21 mouse cellular contexts compared by ENCODE assay signal in the genomic region with DNA sequence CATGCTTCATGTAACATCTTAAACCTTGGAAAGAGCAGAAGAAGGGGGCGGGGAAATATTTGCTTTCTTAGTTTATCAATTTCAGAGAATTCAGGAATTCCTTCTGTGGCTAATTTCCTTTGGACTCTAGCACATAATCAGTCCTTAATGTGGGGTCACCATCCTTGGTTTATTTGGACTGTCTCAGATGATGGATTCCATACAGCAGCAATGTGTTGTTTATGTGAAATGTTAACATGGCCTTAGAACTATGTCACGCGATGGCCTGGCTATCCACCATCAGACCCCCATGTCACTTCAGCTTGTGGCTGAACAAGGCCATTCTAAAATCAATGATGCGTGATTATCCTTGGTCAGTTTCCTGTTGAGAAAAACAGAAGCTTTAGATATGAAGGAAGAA. TPM values are rescaled to one million over a fixed set of nuclear protein-coding genes. Genes with fewer than 3 reads are reported as not detected.
DNase-seq lines count a peak whose midpoint lies in the region; ATAC-seq and TF ChIP-seq lines count a peak whose summit lies in the region.
"Had no signal": no experiment of that assay in that cellular context is flagged by ENCODE, and none has a peak within 500 bp of the region (broad histone marks: within the 10 kb centered on the region; RNA-seq: fewer than 3 reads in every experiment).

No protein-coding gene starts in this region.

- no peak overlapping the region for H3K4me2 ChIP-seq in kidney, postnatal 0 days (ENCODE audit: low read length)
- H3K4me2 ChIP-seq in lung, embryonic 14.5 days, result no peak overlapping the region
- H3K4me2 ChIP-seq in lung, embryonic 16.5 days (ENCODE audit: low read depth, low read length), result no peak overlapping the region
- H3K4me2 ChIP-seq: embryonic facial prominence, embryonic 13.5 days; embryonic facial prominence, embryonic 15.5 days; forebrain, embryonic 12.5 days had no signal

- H3K9me3 ChIP-seq in kidney, postnatal 0 days (replicated peaks; ENCODE audit: low read length), result no peaks in the 10 kb centered on the region
- no peaks in the 10 kb centered on the region for H3K9me3 ChIP-seq in lung, embryonic 14.5 days (ENCODE audit: low read depth, low read length)
- H3K9me3 ChIP-seq in lung, embryonic 16.5 days (ENCODE audit: control insufficient read depth, low read length), result no peaks in the 10 kb centered on the region
- H3K9me3 ChIP-seq: embryonic facial prominence, embryonic 13.5 days; embryonic facial prominence, embryonic 15.5 days; forebrain, embryonic 10.5 days; forebrain, embryonic 12.5 days had no signal

- H3K9ac ChIP-seq in kidney, postnatal 0 days (ENCODE audit: low read depth, low read length), result no peak overlapping the region
- no peak overlapping the region for H3K9ac ChIP-seq in lung, embryonic 14.5 days
- H3K9ac ChIP-seq in lung, embryonic 16.5 days (ENCODE audit: low read length), result no peak overlapping the region
- H3K9ac ChIP-seq: embryonic facial prominence, embryonic 13.5 days; embryonic facial prominence, embryonic 15.5 days; forebrain, embryonic 12.5 days had no signal

- no peak overlapping the region for H3K27ac ChIP-seq in kidney, postnatal 0 days
- no peak overlapping the region for H3K27ac ChIP-seq in lung, embryonic 14.5 days (ENCODE audit: low read depth)
- H3K27ac ChIP-seq in lung, embryonic 16.5 days (ENCODE audit: low read length), result no peak overlapping the region
- H3K27ac ChIP-seq: embryonic facial prominence, embryonic 13.5 days; embryonic facial prominence, embryonic 15.5 days; forebrain, embryonic 10.5 days; forebrain, embryonic 12.5 days had no signal

- H3K27me3 ChIP-seq in kidney, postnatal 0 days (ENCODE audit: insufficient read depth, low read length), result no peaks in the 10 kb centered on the region
- no peaks in the 10 kb centered on the region for H3K27me3 ChIP-seq in lung, embryonic 14.5 days (ENCODE audit: insufficient read depth, low read length)
- H3K27me3 ChIP-seq in lung, embryonic 16.5 days (ENCODE audit: control insufficient read depth, insufficient read depth, low read depth, low read length), result no peaks in the 10 kb centered on the region; the same call in 1 of the 2 replicates
- H3K27me3 ChIP-seq: embryonic facial prominence, embryonic 13.5 days; embryonic facial prominence, embryonic 15.5 days; forebrain, embryonic 12.5 days had no signal

- no peak for TF ChIP-seq CTCF in kidney, postnatal 0 days (IDR thresholded peaks at IDR 0.05; ENCODE audit: low read depth)
- TF ChIP-seq CTCF in lung, embryonic 14.5 days (IDR thresholded peaks at IDR 0.05; ENCODE audit: low read depth), result no peak

- 68% methylated on average over 4 of the region's 4 CpGs for WGBS in kidney, postnatal 0 days
- WGBS in lung, embryonic 14.5 days, result 30% methylated on average over 4 of the region's 4 CpGs
- WGBS in lung, embryonic 16.5 days, result 51% methylated on average over 4 of the region's 4 CpGs

- H3K4me1 ChIP-seq in kidney, postnatal 0 days (replicated peaks; ENCODE audit: insufficient read depth, low read length), result no peaks in the 10 kb centered on the region
- peaks cover 15% of the 10 kb centered on the region for H3K4me1 ChIP-seq in lung, embryonic 14.5 days (ENCODE audit: insufficient read depth)
- peaks cover 9% of the 10 kb centered on the region for H3K4me1 ChIP-seq in lung, embryonic 16.5 days (replicated peaks; ENCODE audit: control insufficient read depth, insufficient read depth, low read length)

- H3K36me3 ChIP-seq in kidney, postnatal 0 days (ENCODE audit: insufficient read depth, low read length), result 0 out of 2 replicates have a peak, but pooled peaks cover 2% of the 10 kb centered on the region
- H3K36me3 ChIP-seq in lung, embryonic 14.5 days (ENCODE audit: insufficient read depth), result no peaks in the 10 kb centered on the region
- no peaks in the 10 kb centered on the region for H3K36me3 ChIP-seq in lung, embryonic 16.5 days (ENCODE audit: control insufficient read depth, insufficient read depth, low read length)
- H3K36me3 ChIP-seq: forebrain, embryonic 10.5 days; forebrain, embryonic 12.5 days had no signal

- no peak overlapping the region for H3K4me3 ChIP-seq in kidney, postnatal 0 days (replicated peaks; ENCODE audit: low read depth, low read length)
- no peak overlapping the region for H3K4me3 ChIP-seq in lung, embryonic 14.5 days (ENCODE audit: low read depth, low read length)
- H3K4me3 ChIP-seq in lung, embryonic 16.5 days (ENCODE audit: low read length), result no peak overlapping the region
- H3K4me3 ChIP-seq: embryonic facial prominence, embryonic 13.5 days; embryonic facial prominence, embryonic 15.5 days; erythroblast, embryonic 14.5 days; forebrain, embryonic 10.5 days; forebrain, embryonic 12.5 days had no signal

- no peak for ATAC-seq in kidney, postnatal 0 days (replicated peaks; ENCODE audit: low FRiP score, low read depth)
- ATAC-seq in lung, embryonic 14.5 days (ENCODE audit: insufficient read depth), result peak; percentile 81
- peak; percentile 82 for ATAC-seq in lung, embryonic 16.5 days (ENCODE audit: low read depth)
- ATAC-seq: forebrain, embryonic 14.5 days had no signal

- peak; percentile 64 for DNase-seq in kidney, postnatal 0 days (ENCODE audit: low spot score)
- no peak for DNase-seq in kidney, postnatal 4 days
- DNase-seq in lung, embryonic 14.5 days, result peak; percentile 81
- DNase-seq in lung, postnatal 25 days (ENCODE audit: low spot score), result no peak
- no peak for DNase-seq in lung, postnatal 36 days
- DNase-seq: adrenal gland, postnatal 10 days; adrenal gland, postnatal 25 days; cerebellum, adult 11 months; cerebellum, adult 18-20 months; cerebellum, adult 8-10 months; cerebellum, adult 9-11 months; cerebellum, postnatal 14 days; cerebellum, postnatal 36 days; embryo, embryonic 11 days had no signal

RNA-seq across cellular contexts. Expression of gene Tnc, which starts 46.5 kb away (rescaled TPM):
- polyA plus RNA-seq in kidney, postnatal 0 days (2015; fragmentation: Nextera tagmentation; extraction: Ambion mirVana), result 17.2 and 19.2 TPM in 2 replicates
- 35.5 and 36.4 TPM in 2 replicates for polyA plus RNA-seq in lung, embryonic 14.5 days (2014; fragmentation: Nextera tagmentation; extraction: Ambion mirVana)
- 41.8 and 45.2 TPM in 2 replicates for polyA plus RNA-seq in lung, embryonic 16.5 days (2015; fragmentation: Nextera tagmentation; extraction: Ambion mirVana)
- polyA plus RNA-seq: erythroblast, embryonic 14.5 days had no signal

Comparison
In these comparisons a context has a peak if more than half of its experiments do, and no peak if none do; other contexts are left out.
1. DNase-seq: peak in kidney, postnatal 0 days (single experiment) and lung, embryonic 14.5 days (single experiment); none in kidney, postnatal 4 days (0 of 2), lung, postnatal 25 days (single experiment) and lung, postnatal 36 days (single experiment).